Mouse (Mus musculus): ENCODE results near the gene Map3k5. TPM values are rescaled to one million over a fixed set of nuclear protein-coding genes. Genes with fewer than 3 reads are reported as not detected.

Gene Map3k5
- total and polyA plus RNA-seq, 2 experiments from 2014 or later: 0.91 to 5.5 TPM

- WGBS: 33% methylated on average over 2 of the region's 2 CpGs
- Histone ChIP-seq H3K9me3 (ENCODE audit: low read length) (no peaks in the 10 kb centered on the region), H3K9ac (replicated peaks; ENCODE audit: low read length) (no peak overlapping the region), H3K4me2 (ENCODE audit: low read depth, low read length) (no peak overlapping the region), H3K36me3 (ENCODE audit: insufficient read depth, low read length) (no peaks in the 10 kb centered on the region), H3K4me3 (ENCODE audit: low read length) (no peak overlapping the region), H3K27me3 (ENCODE audit: insufficient read depth, low read length) (no peaks in the 10 kb centered on the region), H3K4me1 (ENCODE audit: insufficient read depth, low read length) (no peaks in the 10 kb centered on the region), H3K27ac (no peak overlapping the region)
- no peak for TF ChIP-seq CTCF (IDR thresholded peaks at IDR 0.05; ENCODE audit: low read depth)
- ATAC-seq: 0 out of 2 replicates have a peak, but pooled peaks have one; percentile 15
- DNase-seq (ENCODE audit: low spot score): no peak
Measured at GRCm38 (mm10) chr10:20087841-20088240, 153.6 kb downstream of the Map3k5 start.

- Histone ChIP-seq H3K9me3 (ENCODE audit: low read length) (no peaks in the 10 kb centered on the region), H3K36me3 (ENCODE audit: insufficient read depth, low read length) (no peaks in the 10 kb centered on the region), H3K4me1 (ENCODE audit: insufficient read depth, low read length) (no peaks in the 10 kb centered on the region), H3K9ac (replicated peaks; ENCODE audit: low read length) (no peak overlapping the region), H3K27ac (no peak overlapping the region), H3K4me2 (ENCODE audit: low read depth, low read length) (no peak overlapping the region), H3K4me3 (ENCODE audit: low read length) (no peak overlapping the region), H3K27me3 (ENCODE audit: insufficient read depth, low read length) (no peaks in the 10 kb centered on the region)
- ATAC-seq (no peak), DNase-seq (ENCODE audit: low spot score) (no peak)
- TF ChIP-seq CTCF (IDR thresholded peaks at IDR 0.05; ENCODE audit: low read depth): no peak
- 28% methylated on average over 3 of the region's 3 CpGs for WGBS
Measured at GRCm38 (mm10) chr10:20089026-20089425, 154.8 kb downstream of the Map3k5 start.

- Histone ChIP-seq H3K9me3 (ENCODE audit: low read length) (no peaks in the 10 kb centered on the region), H3K9ac (replicated peaks; ENCODE audit: low read length) (no peak overlapping the region), H3K4me2 (ENCODE audit: low read depth, low read length) (no peak overlapping the region), H3K4me1 (ENCODE audit: insufficient read depth, low read length) (no peaks in the 10 kb centered on the region), H3K27me3 (ENCODE audit: insufficient read depth, low read length) (no peaks in the 10 kb centered on the region), H3K27ac (no peak overlapping the region), H3K4me3 (ENCODE audit: low read length) (no peak overlapping the region), H3K36me3 (ENCODE audit: insufficient read depth, low read length) (no peaks in the 10 kb centered on the region)
- WGBS: 94% methylated on average over 11 of the region's 11 CpGs
- TF ChIP-seq CTCF (IDR thresholded peaks at IDR 0.05; ENCODE audit: low read depth): no peak
- DNase-seq (ENCODE audit: low spot score) (no peak), ATAC-seq (no peak)
Measured at GRCm38 (mm10) chr10:20090171-20090570, 155.9 kb downstream of the Map3k5 start.

- H3K27ac ChIP-seq: no peak overlapping the region
- H3K4me1 ChIP-seq (ENCODE audit: insufficient read depth, low read length): no peaks in the 10 kb centered on the region
- H3K27me3 ChIP-seq (ENCODE audit: insufficient read depth, low read length): no peaks in the 10 kb centered on the region
- no peak for DNase-seq (ENCODE audit: low spot score)
- H3K9me3 ChIP-seq (ENCODE audit: low read length): no peaks in the 10 kb centered on the region
- H3K4me2 ChIP-seq (ENCODE audit: low read depth, low read length): no peak overlapping the region
- no peak for TF ChIP-seq CTCF (IDR thresholded peaks at IDR 0.05; ENCODE audit: low read depth)
- no peak overlapping the region for H3K4me3 ChIP-seq (ENCODE audit: low read length)
- no peak for ATAC-seq
- WGBS: 90% methylated on average over 2 of the region's 2 CpGs
- H3K9ac ChIP-seq (replicated peaks; ENCODE audit: low read length): no peak overlapping the region
- H3K36me3 ChIP-seq (ENCODE audit: insufficient read depth, low read length): no peaks in the 10 kb centered on the region
Measured at GRCm38 (mm10) chr10:20091416-20091815, 157.1 kb downstream of the Map3k5 start.

- Histone ChIP-seq H3K9me3 (ENCODE audit: low read length) (no peaks in the 10 kb centered on the region), H3K4me3 (ENCODE audit: low read length) (no peak overlapping the region)
Measured at GRCm38 (mm10) chr10:20092371-20092770, 158.1 kb downstream of the Map3k5 start.

GRCm38 (mm10) chr10:20101456-20101855 is 167.2 kb downstream of the Map3k5 start:
- ATAC-seq: no peak
- no peak for DNase-seq (ENCODE audit: low spot score)
- no peak overlapping the region for H3K4me3 ChIP-seq (ENCODE audit: low read length)
- WGBS: 90% methylated on average over 6 of the region's 6 CpGs
- H3K9ac ChIP-seq (replicated peaks; ENCODE audit: low read length): no peak overlapping the region
- H3K27ac ChIP-seq: no peak overlapping the region
- no peaks in the 10 kb centered on the region for H3K4me1 ChIP-seq (ENCODE audit: insufficient read depth, low read length)
- no peak overlapping the region for H3K4me2 ChIP-seq (ENCODE audit: low read depth, low read length)
- H3K27me3 ChIP-seq (ENCODE audit: insufficient read depth, low read length): no peaks in the 10 kb centered on the region
- TF ChIP-seq CTCF (IDR thresholded peaks at IDR 0.05; ENCODE audit: low read depth): no peak
- H3K36me3 ChIP-seq (ENCODE audit: insufficient read depth, low read length): no peaks in the 10 kb centered on the region
- H3K9me3 ChIP-seq (ENCODE audit: low read length): no peaks in the 10 kb centered on the region

More at GRCm38 (mm10) chr10:20092371-20092770, 158.1 kb downstream of the Map3k5 start:
- ATAC-seq (no peak), DNase-seq (ENCODE audit: low spot score) (no peak)
- Histone ChIP-seq H3K36me3 (ENCODE audit: insufficient read depth, low read length) (no peaks in the 10 kb centered on the region), H3K9ac (replicated peaks; ENCODE audit: low read length) (no peak overlapping the region), H3K4me1 (ENCODE audit: insufficient read depth, low read length) (no peaks in the 10 kb centered on the region), H3K4me2 (ENCODE audit: low read depth, low read length) (no peak overlapping the region), H3K27me3 (ENCODE audit: insufficient read depth, low read length) (no peaks in the 10 kb centered on the region), H3K27ac (no peak overlapping the region)
- WGBS: 89% methylated on average over 3 of the region's 3 CpGs
- TF ChIP-seq CTCF (IDR thresholded peaks at IDR 0.05; ENCODE audit: low read depth): no peak

- no peaks in the 10 kb centered on the region for H3K27me3 ChIP-seq (ENCODE audit: insufficient read depth, low read length)
- DNase-seq (ENCODE audit: low spot score) (no peak), ATAC-seq (no peak)
- H3K4me2 ChIP-seq (ENCODE audit: low read depth, low read length): no peak overlapping the region
- no peaks in the 10 kb centered on the region for H3K9me3 ChIP-seq (ENCODE audit: low read length)
- H3K36me3 ChIP-seq (ENCODE audit: insufficient read depth, low read length): no peaks in the 10 kb centered on the region
- H3K9ac ChIP-seq (replicated peaks; ENCODE audit: low read length): no peak overlapping the region
- H3K4me3 ChIP-seq (ENCODE audit: low read length): no peak overlapping the region
- no peak overlapping the region for H3K27ac ChIP-seq
- no peak for TF ChIP-seq CTCF (IDR thresholded peaks at IDR 0.05; ENCODE audit: low read depth)
- no peaks in the 10 kb centered on the region for H3K4me1 ChIP-seq (ENCODE audit: insufficient read depth, low read length)
- WGBS: 68% methylated on average over 8 of the region's 8 CpGs
Measured at GRCm38 (mm10) chr10:20104271-20104931, 170.1 kb downstream of the Map3k5 start.
